Mouse (Mus musculus) embryonic facial prominence, embryonic 14.5 days (tissue): ENCODE data around the gene Znhit6. TPM values are rescaled to one million over a fixed set of nuclear protein-coding genes. Genes with fewer than 3 reads are reported as not detected.

Experiments used
- ATAC-seq: fragments of 200-750 bp; cut with Nextera tagmentation; 2 replicates; pipeline ENCODE4 v1.8.0; 2017; ENCODE audit warnings: low read depth, moderate number of reproducible peaks, moderate TSS enrichment
- DNase-seq: peaks from one replicate; pipeline ENCODE4 v3.0.0-alpha.2; 2015; ENCODE audit warnings: low spot score
- H3K27ac ChIP-seq: fragments of 300-500 bp; sonication (generic); replicated peaks from 2 replicates; pipeline ENCODE4 v1.5.1; 2014; ENCODE audit warnings: low read depth, mild to moderate bottlenecking, low read length, moderate library complexity
- H3K27me3 ChIP-seq: fragments of 300-500 bp; sonication (generic); replicated peaks from 2 replicates; pipeline ENCODE4 v1.6.1; 2014; ENCODE audit warnings: low read length; ENCODE audit not compliant: control insufficient read depth, insufficient read depth
- H3K36me3 ChIP-seq: fragments of 300-500 bp; sonication (generic); 2 replicates; pipeline ENCODE4 v1.6.1; 2014; ENCODE audit warnings: low read length, mixed read lengths; ENCODE audit not compliant: control insufficient read depth, insufficient read depth
- H3K4me1 ChIP-seq: fragments of 300-500 bp; sonication (generic); 2 replicates; pipeline ENCODE4 v1.6.1; 2014; ENCODE audit warnings: antibody characterized with exemption, low read length; ENCODE audit not compliant: control insufficient read depth, insufficient read depth
- H3K4me2 ChIP-seq: fragments of 300-500 bp; sonication (generic); 2 replicates; pipeline ENCODE4 v1.6.1; 2014; ENCODE audit warnings: low read depth, mild to moderate bottlenecking, low read length, moderate library complexity, mixed read lengths
- H3K4me3 ChIP-seq: fragments of 300-500 bp; sonication (generic); 2 replicates; pipeline ENCODE4 v1.5.1; 2014; ENCODE audit warnings: low read depth, mild to moderate bottlenecking, low read length
- H3K9ac ChIP-seq: fragments of 300-500 bp; sonication (generic); 2 replicates; pipeline ENCODE4 v1.6.1; 2014; ENCODE audit warnings: low read depth, mild to moderate bottlenecking, low read length, moderate library complexity, mixed read lengths
- H3K9me3 ChIP-seq: fragments of 300-500 bp; sonication (generic); 2 replicates; pipeline ENCODE4 v1.6.1; 2016; ENCODE audit warnings: low read length; ENCODE audit not compliant: control insufficient read depth
- WGBS: fragments of 180-500 bp; shearing (Covaris S2); extraction: QIAGEN DNeasy Blood & Tissue Kit; methylation state at CpG from one replicate; pipeline ENCODE4 v1.1.7; 2014; 5-methylcytosine and 5-hydroxymethylcytosine counted together
- polyA plus RNA-seq: library from polyadenylated mRNA; unstranded; fragments of >200 nt; fragmentation: Nextera tagmentation; extraction: Ambion mirVana; gene quantifications from 2 replicates; pipeline ENCODE4 v1.2.1, GENCODE M21; 2014

Gene Znhit6
- polyA plus RNA-seq, 1 experiment from 2014 or later = 27.9 TPM

DNA sequence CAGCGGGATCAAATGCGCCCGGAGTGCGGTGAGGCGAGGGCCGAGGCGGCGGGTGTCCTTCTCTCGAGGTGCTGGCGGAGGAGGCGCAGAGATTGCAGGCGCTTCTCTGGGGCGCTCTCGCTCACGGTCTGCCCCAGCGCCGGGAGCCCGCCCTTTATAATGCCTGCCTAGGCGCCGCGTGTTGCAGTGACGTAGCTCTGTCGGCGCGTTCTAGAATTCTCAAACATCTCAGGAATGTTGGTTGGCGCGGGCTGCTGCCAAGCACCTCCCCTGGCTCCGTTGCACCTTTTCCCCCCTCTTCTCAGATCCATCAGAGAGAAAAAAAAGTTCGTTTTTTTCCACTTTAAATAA lies 73.8 kb downstream of the Znhit6 start, which contains the start of gene Ccn1:
Gene Ccn1 (minus strand): TSS at position 130 of the 351 bp plus-strand sequence.
- peaks cover 16% of the 10 kb centered on the region for H3K36me3 ChIP-seq
- H3K9ac ChIP-seq = peak within 1 kb of the TSS; percentile 83
- peaks cover 39% of the 10 kb centered on the region for H3K4me1 ChIP-seq
- no peaks in the 10 kb centered on the region for H3K9me3 ChIP-seq
- peak; percentile 73 for ATAC-seq
- H3K27ac ChIP-seq = peak within 1 kb of the TSS; percentile 88
- DNase-seq = peak; percentile 95
- no peaks in the 10 kb centered on the region for H3K27me3 ChIP-seq
- peak within 1 kb of the TSS; percentile 84 for H3K4me2 ChIP-seq
- peak within 1 kb of the TSS; percentile 67 for H3K4me3 ChIP-seq
- 0% methylated on average over 14 of the region's 29 CpGs for WGBS

DNA sequence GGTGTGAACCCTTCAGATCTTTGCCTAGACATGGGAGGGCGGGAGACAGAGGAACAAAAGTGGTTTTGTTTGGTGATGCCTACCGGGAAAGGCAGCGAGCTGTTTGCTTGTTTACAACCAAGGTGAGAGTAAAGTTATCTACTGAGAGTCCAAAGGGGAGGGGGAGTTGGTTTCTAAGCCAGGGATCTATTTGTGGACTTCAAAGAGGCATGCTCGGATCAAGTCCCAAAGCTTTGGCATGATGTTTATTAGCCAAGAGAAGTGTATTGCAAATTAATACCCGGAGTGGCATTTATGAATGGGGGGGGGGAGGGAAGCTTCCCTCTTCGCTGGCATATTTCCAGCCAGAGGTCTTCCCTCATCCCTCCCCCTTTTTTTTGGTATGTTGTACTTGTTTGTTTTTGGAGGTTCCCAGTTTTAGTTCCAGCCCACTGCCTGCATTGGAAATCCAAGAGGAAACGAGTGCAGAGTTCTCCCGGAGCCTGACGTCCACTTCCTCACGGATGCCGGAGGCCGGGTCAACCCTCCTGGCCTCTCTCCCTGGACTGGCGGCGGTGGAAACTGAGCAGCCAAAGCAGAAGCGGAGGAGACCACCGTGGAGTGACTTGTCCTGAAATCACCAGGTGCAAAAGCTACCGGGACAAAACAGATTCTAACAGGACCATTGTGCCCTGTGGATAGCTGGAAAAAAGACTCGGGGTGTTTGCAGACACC lies 74.5 kb downstream of the Znhit6 start:
- H3K9me3 ChIP-seq = no peaks in the 10 kb centered on the region
- ATAC-seq (no peak), DNase-seq (peak; percentile 74)
- H3K4me1 ChIP-seq = peaks cover 39% of the 10 kb centered on the region
- 2% methylated on average over 18 of the region's 18 CpGs for WGBS
- peaks cover 16% of the 10 kb centered on the region for H3K36me3 ChIP-seq
- peak overlapping the region; percentile 88 for H3K27ac ChIP-seq
- H3K4me3 ChIP-seq = peak overlapping the region; percentile 67
- peak overlapping the region; percentile 83 for H3K9ac ChIP-seq
- no peaks in the 10 kb centered on the region for H3K27me3 ChIP-seq
- peak overlapping the region; percentile 84 for H3K4me2 ChIP-seq

DNA sequence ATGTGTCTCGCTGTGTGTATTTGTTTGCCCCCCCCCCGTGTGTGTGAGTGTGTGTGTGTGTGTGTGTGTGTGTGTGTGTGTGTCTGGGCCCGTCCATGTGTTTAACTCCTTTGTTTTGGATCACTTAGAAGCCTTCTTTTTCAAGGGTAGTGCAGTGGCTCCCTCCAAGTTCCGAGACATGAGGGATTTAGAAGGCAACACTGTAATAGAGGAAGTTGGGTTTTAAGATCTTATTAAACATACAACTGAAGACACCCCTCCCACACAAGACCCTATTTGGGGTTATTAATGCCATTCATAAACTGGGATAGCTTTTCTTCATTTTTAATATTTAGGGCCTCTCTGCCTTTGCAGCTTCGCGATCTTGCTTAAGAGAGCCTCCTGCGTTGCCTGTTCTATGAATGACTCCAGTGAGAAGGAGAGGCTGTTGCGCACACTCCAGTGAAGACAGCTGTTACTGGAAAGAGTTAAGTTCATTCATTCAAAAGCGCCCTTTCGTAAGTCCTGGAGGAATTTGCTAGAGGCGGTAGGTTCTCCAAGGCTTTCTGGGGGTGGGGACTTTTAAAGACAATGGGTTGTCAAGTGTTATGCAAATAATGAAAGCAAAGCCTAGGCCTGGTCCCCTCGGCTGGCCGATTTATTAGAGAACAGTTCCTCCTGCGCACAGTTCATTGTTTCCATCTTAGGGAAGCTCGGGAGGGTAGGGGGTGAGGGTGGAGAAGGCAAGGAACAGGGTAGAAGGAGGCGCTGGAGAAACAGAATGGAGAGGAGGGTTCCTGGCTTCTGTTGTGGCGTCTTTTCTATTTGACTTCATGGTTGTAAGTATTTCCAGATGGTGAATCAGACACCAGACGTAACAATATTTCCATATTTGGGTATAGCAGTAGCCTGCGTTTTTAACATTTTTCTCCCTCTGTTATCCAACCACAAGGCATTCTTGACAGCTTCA lies 75.3 kb downstream of the Znhit6 start:
- H3K9me3 ChIP-seq = no peaks in the 10 kb centered on the region
- ATAC-seq = peak; percentile 16; the same call in 1 of the 2 replicates
- WGBS = 3% methylated on average over 18 of the region's 19 CpGs

DNA sequence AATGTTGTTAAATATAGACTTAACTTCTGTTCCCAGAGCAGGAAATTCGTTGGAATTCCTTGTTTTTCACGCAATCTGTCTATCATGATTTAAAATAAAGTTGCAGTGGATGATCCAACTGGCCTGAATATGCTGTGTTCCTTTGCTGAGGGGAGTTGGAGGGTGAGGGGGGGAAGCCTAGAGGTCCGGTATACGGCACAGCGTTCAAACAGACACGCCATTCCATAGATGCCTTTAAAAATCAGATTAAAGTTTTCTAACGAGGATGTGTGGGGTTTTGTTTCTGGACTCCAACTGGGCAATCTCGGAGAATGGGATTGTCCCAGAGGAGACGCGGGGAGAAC lies 75.9 kb downstream of the Znhit6 start:
- no peaks in the 10 kb centered on the region for H3K27me3 ChIP-seq
- H3K4me1 ChIP-seq = peaks cover 39% of the 10 kb centered on the region
- peaks cover 11% of the 10 kb centered on the region for H3K36me3 ChIP-seq
- WGBS = under 1% methylated on average over 10 of the region's 10 CpGs
- H3K4me3 ChIP-seq = peak overlapping the region; percentile 67
- no peaks in the 10 kb centered on the region for H3K9me3 ChIP-seq
- peak overlapping the region; percentile 84 for H3K4me2 ChIP-seq
- peak overlapping the region; percentile 75 for H3K9ac ChIP-seq
- DNase-seq (no peak), ATAC-seq (peak; percentile 10)
- peak overlapping the region; percentile 88 for H3K27ac ChIP-seq

More for the DNA sequence above, 75.3 kb downstream of the Znhit6 start:
- H3K4me3 ChIP-seq = peak overlapping the region; percentile 67
- peaks cover 39% of the 10 kb centered on the region for H3K4me1 ChIP-seq
- H3K27me3 ChIP-seq = no peaks in the 10 kb centered on the region
- peaks cover 14% of the 10 kb centered on the region for H3K36me3 ChIP-seq
- peak overlapping the region; percentile 84 for H3K4me2 ChIP-seq
- peak overlapping the region; percentile 83 for H3K9ac ChIP-seq
- peak overlapping the region; percentile 88 for H3K27ac ChIP-seq
- peak; percentile 92 for DNase-seq

DNA sequence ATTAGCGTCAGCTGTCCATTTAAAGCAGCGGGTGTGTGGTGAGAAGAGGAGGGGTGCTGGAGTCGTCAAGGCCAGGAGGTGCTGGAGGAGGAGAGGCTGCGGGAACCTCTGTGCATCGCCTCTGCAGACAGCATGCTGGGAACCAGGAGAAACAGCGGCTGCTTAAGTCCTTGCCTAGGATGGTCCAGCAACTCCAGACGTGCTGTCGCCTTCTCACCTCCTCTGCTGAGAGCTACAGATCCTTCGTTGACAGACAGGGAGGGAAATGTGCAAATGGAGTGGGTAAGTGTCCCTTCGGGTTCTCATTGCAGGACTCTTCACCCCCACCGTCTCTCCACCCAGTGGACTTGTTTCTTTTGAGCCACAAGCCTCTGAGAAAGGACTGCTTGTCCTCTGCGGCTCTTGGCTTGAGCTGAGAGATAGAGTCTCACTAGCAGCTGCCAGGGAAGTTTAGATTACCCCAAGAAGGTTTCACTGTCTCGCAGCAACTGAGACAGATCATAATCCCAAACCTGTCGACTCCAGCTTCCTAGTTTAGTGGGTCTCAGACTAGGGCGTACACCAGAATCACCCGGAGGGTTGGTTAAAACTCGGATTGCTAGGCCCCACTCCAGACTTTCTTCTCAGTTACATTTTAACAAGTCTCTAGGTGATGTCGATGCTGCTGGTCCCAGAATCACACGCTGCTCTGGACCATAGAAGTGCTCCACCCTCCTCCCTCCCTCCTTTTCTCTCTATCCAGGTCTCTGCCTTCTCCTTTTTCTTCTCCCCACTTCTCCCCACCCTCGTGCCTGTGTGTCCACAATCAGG lies 76.5 kb downstream of the Znhit6 start:
- Histone ChIP-seq H3K4me3 (peak overlapping the region; percentile 67), H3K4me1 (peaks cover 39% of the 10 kb centered on the region), H3K27me3 (no peaks in the 10 kb centered on the region), H3K9ac (peak overlapping the region; percentile 75), H3K36me3 (peaks cover 5% of the 10 kb centered on the region), H3K4me2 (peak overlapping the region; percentile 84), H3K27ac (peak overlapping the region; percentile 88), H3K9me3 (no peaks in the 10 kb centered on the region)
- WGBS = 3% methylated on average over 20 of the region's 20 CpGs
- ATAC-seq (peak; percentile 3), DNase-seq (peak; percentile 74)

DNA sequence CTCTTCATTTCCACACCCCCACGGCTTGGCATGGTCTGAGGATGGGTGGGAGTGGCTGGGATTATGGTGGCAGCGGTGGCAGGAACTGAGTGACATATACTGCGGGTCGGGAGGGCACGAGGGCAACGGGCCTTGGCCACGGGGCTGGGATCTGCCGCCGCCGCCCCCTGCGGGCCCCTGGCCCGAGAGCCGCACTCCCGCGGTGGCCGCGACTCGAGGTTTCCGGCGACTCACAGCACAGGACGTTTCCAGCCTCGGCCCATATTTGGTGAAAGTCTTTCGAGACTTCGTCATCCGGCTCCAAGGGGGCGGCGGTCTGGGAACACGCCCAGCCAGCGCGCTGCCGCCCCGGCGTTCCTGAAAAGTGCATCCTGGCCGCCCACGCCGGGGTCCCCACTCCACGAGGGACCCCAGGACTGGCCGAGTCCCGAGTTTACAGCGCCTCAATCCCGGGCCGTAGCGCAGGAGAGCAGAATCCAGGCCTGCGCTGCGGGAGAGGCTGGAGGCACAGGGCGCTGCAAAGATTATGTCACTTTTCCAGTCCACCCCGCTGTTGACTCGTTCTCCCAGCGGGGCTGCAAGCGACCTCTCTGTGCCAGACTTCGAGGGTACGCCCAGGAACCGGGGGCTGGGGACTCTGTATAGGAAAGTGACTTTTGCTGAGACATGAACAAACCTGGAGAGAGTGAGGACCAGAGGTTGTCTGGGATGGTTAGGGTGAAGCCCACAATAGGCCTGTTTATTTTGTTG lies 77.4 kb downstream of the Znhit6 start:
- ATAC-seq (peak; percentile 51), DNase-seq (peak; percentile 95)
- peaks cover 31% of the 10 kb centered on the region for H3K4me1 ChIP-seq
- H3K36me3 ChIP-seq = no peaks in the 10 kb centered on the region; the same call in 1 of the 2 replicates
- H3K4me2 ChIP-seq = peak overlapping the region; percentile 84
- peak overlapping the region; percentile 67 for H3K4me3 ChIP-seq
- H3K9me3 ChIP-seq = no peaks in the 10 kb centered on the region
- H3K9ac ChIP-seq = peak overlapping the region; percentile 75
- peak overlapping the region; percentile 88 for H3K27ac ChIP-seq
- 1% methylated on average over 43 of the region's 53 CpGs for WGBS
- H3K27me3 ChIP-seq = no peaks in the 10 kb centered on the region

DNA sequence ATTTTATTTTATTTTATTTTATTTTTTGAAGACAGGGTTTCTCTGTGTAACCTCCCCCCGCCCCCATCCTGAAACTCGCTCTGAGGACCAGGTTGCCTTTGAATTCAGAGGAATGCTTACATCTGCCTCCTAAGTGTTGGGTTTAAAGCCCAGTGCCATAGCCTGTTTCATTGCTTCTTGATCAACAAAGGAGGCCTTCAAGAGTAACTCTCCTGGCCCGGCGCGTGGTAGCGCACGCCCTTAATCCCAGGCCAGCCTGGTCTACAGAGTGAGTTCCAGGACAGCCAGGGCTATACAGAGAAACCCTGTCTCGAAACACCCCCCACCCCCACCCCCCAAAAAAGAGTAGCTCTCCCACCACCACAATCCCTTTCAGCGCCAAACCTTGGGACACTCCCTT lies 78.0 kb downstream of the Znhit6 start:
- H3K9ac ChIP-seq = no peak overlapping the region; the same call in 1 of the 2 replicates
- H3K27ac ChIP-seq = no peak overlapping the region
- 51% methylated on average over 9 of the region's 9 CpGs for WGBS
- no peaks in the 10 kb centered on the region for H3K9me3 ChIP-seq
- no peak for ATAC-seq
- peak overlapping the region; percentile 84 for H3K4me2 ChIP-seq
- H3K4me1 ChIP-seq = peaks cover 29% of the 10 kb centered on the region
- no peaks in the 10 kb centered on the region; the same call in 1 of the 2 replicates for H3K36me3 ChIP-seq
- H3K27me3 ChIP-seq = no peaks in the 10 kb centered on the region
- no peak for DNase-seq
- peak overlapping the region; percentile 67; the same call in 1 of the 2 replicates for H3K4me3 ChIP-seq
